Mouse (Mus musculus): Measurements from ENCODE around the gene Osbpl6. TPM values are rescaled to one million over a fixed set of nuclear protein-coding genes. Genes with fewer than 3 reads are reported as not detected.

The Osbpl6 gene
- total and polyA plus RNA-seq, 3 experiments, result 0.04 TPM; not detected in 2

DNA sequence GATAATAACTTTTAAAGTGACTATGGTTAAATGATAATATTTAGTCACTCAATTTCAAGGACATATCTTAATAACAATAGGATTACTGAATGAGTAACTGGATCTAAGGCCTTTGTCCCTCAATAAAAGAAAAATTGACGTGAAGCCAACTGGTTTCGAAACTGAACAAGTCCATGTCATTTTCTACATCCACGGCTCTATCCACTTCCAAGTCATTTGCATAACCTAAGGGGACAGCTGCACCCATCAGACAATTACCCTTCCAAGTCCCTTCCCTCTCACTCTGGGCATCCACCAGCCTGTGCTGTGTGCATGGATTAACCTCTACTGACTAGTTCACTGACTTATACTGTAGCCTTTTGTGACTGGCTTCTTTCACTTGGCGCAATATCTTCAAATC, 225.3 kb downstream of the Osbpl6 start:
- H3K4me3 ChIP-seq (ENCODE audit: control insufficient read depth in 1 of 2, insufficient read depth in 1 of 2, low read depth in 2 of 2, low read length in 2 of 2), result no peak overlapping the region
- DNase-seq (ENCODE audit: low read depth, low spot score), result no peak
- H3K9ac ChIP-seq (ENCODE audit: control insufficient read depth, low read depth, low read length, poor library complexity, severe bottlenecking), result no peak overlapping the region
- H3K79me2 ChIP-seq (ENCODE audit: control insufficient read depth, insufficient read depth, low read length, poor library complexity), result no peaks in the 10 kb centered on the region
- H3K27me3 ChIP-seq (ENCODE audit: control insufficient read depth in 1 of 2, insufficient read depth in 2 of 2, low read length in 2 of 2), result no peaks in the 10 kb centered on the region
- H3K36me3 ChIP-seq (ENCODE audit: control insufficient read depth in 1 of 2, insufficient read depth in 2 of 2, low read length in 2 of 2), result no peaks in the 10 kb centered on the region
- TF ChIP-seq ZC3H11A (IDR thresholded peaks at IDR 0.05; ENCODE audit: low read depth, low read length) (no peak), RCOR1 (IDR thresholded peaks at IDR 0.05; ENCODE audit: low read depth, low read length) (no peak), CHD1 (IDR thresholded peaks at IDR 0.05; ENCODE audit: low read depth, low read length) (no peak), MAZ (IDR thresholded peaks at IDR 0.05; ENCODE audit: low read depth, low read length) (no peak), BHLHE40 (IDR thresholded peaks at IDR 0.05; ENCODE audit: borderline replicate concordance, low read depth, low read length) (no peak), ETS1 (IDR thresholded peaks at IDR 0.05; ENCODE audit: low read depth, low read length) (no peak), NRF1 (IDR thresholded peaks at IDR 0.05; ENCODE audit: insufficient read depth, low read depth, low read length, poor library complexity, severe bottlenecking) (no peak), SMC3 (IDR thresholded peaks at IDR 0.05; ENCODE audit: low read depth, low read length) (no peak), ZNF384 (IDR thresholded peaks at IDR 0.05; ENCODE audit: low read depth, low read length) (no peak), MAX (IDR thresholded peaks at IDR 0.05; ENCODE audit: low read length) (no peak), USF1 (IDR thresholded peaks at IDR 0.05; ENCODE audit: low read depth, low read length) (no peak), GATA1 (IDR thresholded peaks at IDR 0.05; ENCODE audit: low read depth, low read length) (no peak), TCF12 (IDR thresholded peaks at IDR 0.05; ENCODE audit: low read depth, low read length) (no peak), POLR2AphosphoS5 (IDR thresholded peaks at IDR 0.05; ENCODE audit: borderline replicate concordance, low read depth, low read length) (no peak), ELF1 (IDR thresholded peaks at IDR 0.05; ENCODE audit: low read depth, low read length) (no peak), MYB (IDR thresholded peaks at IDR 0.05; ENCODE audit: low read depth, low read length) (no peak), E2F4 (IDR thresholded peaks at IDR 0.05; ENCODE audit: borderline replicate concordance, low read depth, low read length) (no peak), TAL1 (IDR thresholded peaks at IDR 0.05; ENCODE audit: low read length) (no peak), CTCF (IDR thresholded peaks at IDR 0.05 in 2 of 3, conservative IDR thresholded peaks at IDR 0.05 in 1 of 3; ENCODE audit: control insufficient read depth in 1 of 3, insufficient read depth in 1 of 3, low read depth in 2 of 3, low read length in 3 of 3, poor library complexity in 1 of 3, severe bottlenecking in 1 of 3) (no peak), CHD2 (IDR thresholded peaks at IDR 0.05; ENCODE audit: low read length) (no peak)
- no peak overlapping the region for H3K27ac ChIP-seq (ENCODE audit: control insufficient read depth, low read depth, low read length)
- H3K9me3 ChIP-seq (replicated peaks; ENCODE audit: insufficient read depth, low read length), result no peaks in the 10 kb centered on the region
- no peaks in the 10 kb centered on the region for H3K4me1 ChIP-seq (ENCODE audit: control insufficient read depth in 1 of 2, insufficient read depth in 2 of 2, low read length in 2 of 2)

DNA sequence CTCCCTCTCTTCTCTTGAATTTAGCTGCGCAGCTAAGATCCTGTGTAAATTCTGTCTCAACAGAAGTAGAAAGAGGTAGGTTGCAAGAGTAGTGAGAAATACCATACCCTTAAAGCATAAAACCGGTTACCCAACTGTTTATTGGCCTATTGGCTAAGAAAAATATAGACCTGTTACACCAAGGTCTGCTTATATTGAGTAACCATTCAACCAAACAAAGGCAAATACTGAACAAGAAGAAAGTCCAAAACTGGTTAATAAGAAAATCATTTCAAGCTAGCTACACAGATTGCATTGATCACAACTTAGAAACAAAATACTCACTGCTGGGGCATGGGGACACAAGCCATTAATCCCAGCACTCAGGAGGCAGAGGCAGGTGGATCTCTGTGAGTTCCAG, 233.3 kb downstream of the Osbpl6 start:
- Histone ChIP-seq H3K36me3 (ENCODE audit: control insufficient read depth in 1 of 2, insufficient read depth in 2 of 2, low read length in 2 of 2) (peaks cover 0 to 7% of the 10 kb centered on the region in 2 experiments; a peak in 3 of 4 replicates), H3K79me2 (ENCODE audit: control insufficient read depth, insufficient read depth, low read length, poor library complexity) (no peaks in the 10 kb centered on the region), H3K4me3 (ENCODE audit: control insufficient read depth in 1 of 2, insufficient read depth in 1 of 2, low read depth in 2 of 2, low read length in 2 of 2) (no peak overlapping the region), H3K9ac (ENCODE audit: control insufficient read depth, low read depth, low read length, poor library complexity, severe bottlenecking) (no peak overlapping the region), H3K4me1 (ENCODE audit: control insufficient read depth in 1 of 2, insufficient read depth in 2 of 2, low read length in 2 of 2) (no peaks in the 10 kb centered on the region; a peak in 1 of 4 replicates), H3K9me3 (replicated peaks; ENCODE audit: insufficient read depth, low read length) (no peaks in the 10 kb centered on the region), H3K27me3 (ENCODE audit: control insufficient read depth in 1 of 2, insufficient read depth in 2 of 2, low read length in 2 of 2) (no peaks in the 10 kb centered on the region), H3K27ac (ENCODE audit: control insufficient read depth, low read depth, low read length) (no peak overlapping the region)
- DNase-seq (ENCODE audit: low read depth, low spot score), result no peak
- TF ChIP-seq ZC3H11A (IDR thresholded peaks at IDR 0.05; ENCODE audit: low read depth, low read length), result no peak
- TF ChIP-seq TBP (IDR thresholded peaks at IDR 0.05; ENCODE audit: low read depth, low read length), result no peak
- TF ChIP-seq UBTF (IDR thresholded peaks at IDR 0.05; ENCODE audit: borderline replicate concordance, insufficient read depth, low read depth, low read length), result no peak
- TF ChIP-seq MAZ (IDR thresholded peaks at IDR 0.05; ENCODE audit: low read depth, low read length), result no peak
- TF ChIP-seq POLR2A (IDR thresholded peaks at IDR 0.05; ENCODE audit: control insufficient read depth in 1 of 2, insufficient read depth in 1 of 2, low read depth in 1 of 2, low read length in 2 of 2, poor library complexity in 1 of 2), result no peak
- TF ChIP-seq NELFE (IDR thresholded peaks at IDR 0.05; ENCODE audit: low read depth, low read length), result no peak
- no peak for TF ChIP-seq ZMIZ1 (IDR thresholded peaks at IDR 0.05; ENCODE audit: low read depth, low read length)
- no peak for TF ChIP-seq E2F4 (IDR thresholded peaks at IDR 0.05; ENCODE audit: borderline replicate concordance, low read depth, low read length)
- TF ChIP-seq HCFC1 (IDR thresholded peaks at IDR 0.05; ENCODE audit: low read depth, low read length), result no peak
- TF ChIP-seq GATA1 (IDR thresholded peaks at IDR 0.05; ENCODE audit: low read depth, low read length), result no peak
- TF ChIP-seq GABPA (IDR thresholded peaks at IDR 0.05; ENCODE audit: low read depth, low read length), result no peak
- TF ChIP-seq POLR2AphosphoS2 (IDR thresholded peaks at IDR 0.05; ENCODE audit: low read length), result no peak
- TF ChIP-seq POLR2AphosphoS5 (IDR thresholded peaks at IDR 0.05; ENCODE audit: borderline replicate concordance, low read depth, low read length), result no peak
- TF ChIP-seq KAT2A (conservative IDR thresholded peaks at IDR 0.05; ENCODE audit: low read depth, low read length), result no peak
- no peak for TF ChIP-seq MEF2A (IDR thresholded peaks at IDR 0.05; ENCODE audit: extremely low read depth, insufficient replicate concordance, low read depth, low read length, poor library complexity, severe bottlenecking)
- no peak for TF ChIP-seq ETS1 (IDR thresholded peaks at IDR 0.05; ENCODE audit: low read depth, low read length)

Measured in MEL (cell line).